Mouse (Mus musculus) adrenal gland, postnatal 10 days (tissue): Measurements from ENCODE around the gene Exoc7. TPM values are rescaled to one million over a fixed set of nuclear protein-coding genes. Genes with fewer than 3 reads are reported as not detected.

Experiments
- DNase-seq: peaks from one replicate; pipeline ENCODE4 v3.0.0; 2021; ENCODE audit warnings: mixed read lengths
- long read RNA-seq, 2 experiments: library from polyadenylated mRNA; stranded (forward); transcript quantifications; one replicate each; pipeline ENCODE4 v2.0.0; 2021
- total RNA-seq, 2 experiments: library from RNA; stranded (reverse); gene quantifications; 2 replicates each; pipeline ENCODE4 v1.2.3; 2021

Exoc7 gene
- 10 to 100 TPM; 57.0 to 70.2 TPM for total RNA-seq
- long read RNA-seq, experiment 1, transcript Exoc7-202 (18 exons, 3,205 nt): major isoform, 38 of 93 reads
- long read RNA-seq, experiment 1, partial matches to known transcripts: 36 of 93 reads
- long read RNA-seq, experiment 1, other reads (novel, unspliced or antisense): 13 of 93 reads
- long read RNA-seq, experiment 2, transcript Exoc7-202 (18 exons, 3,205 nt): major isoform, 50 of 65 reads
- long read RNA-seq, experiment 2, partial matches to known transcripts: 3 of 65 reads
- long read RNA-seq, experiment 2, other reads (novel, unspliced or antisense): 9 of 65 reads

DNA sequence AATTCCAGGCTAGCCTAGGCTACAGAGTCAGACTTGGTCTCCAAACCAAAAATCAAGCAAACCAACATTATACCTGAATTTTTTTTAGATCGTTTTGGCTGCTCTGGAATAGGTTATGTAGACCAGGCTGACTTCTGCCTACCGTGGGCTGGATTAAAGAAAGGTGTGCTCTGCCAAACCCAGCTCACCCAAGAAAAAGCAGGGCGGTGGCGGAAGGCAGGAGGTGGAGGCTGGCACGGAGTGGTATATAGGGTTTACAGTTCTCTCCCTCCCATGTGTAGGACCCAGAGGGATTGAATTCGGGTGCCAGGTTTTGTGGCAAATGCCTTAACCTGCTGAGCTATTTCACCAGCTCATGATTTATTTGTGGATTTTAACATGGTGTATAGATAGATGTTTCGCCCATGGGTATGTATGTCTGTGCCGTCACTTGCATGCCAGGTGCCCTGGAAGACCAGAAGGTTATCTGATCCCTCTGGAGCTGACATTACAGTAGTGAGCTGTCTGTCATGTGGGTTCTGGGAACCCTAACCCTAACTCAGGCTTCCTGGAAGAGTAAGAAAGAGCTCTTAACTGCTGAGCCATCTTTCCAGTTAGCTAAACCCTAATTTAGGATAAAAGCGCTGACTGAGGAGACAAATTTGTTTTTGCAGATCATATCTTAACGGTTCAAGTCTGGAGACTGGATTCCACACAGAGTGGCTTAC lies at the start of gene Exoc7:
Gene Exoc7 (minus strand): TSS at position 215 of the 707 bp plus-strand sequence.
- DNase-seq: no peak

DNA sequence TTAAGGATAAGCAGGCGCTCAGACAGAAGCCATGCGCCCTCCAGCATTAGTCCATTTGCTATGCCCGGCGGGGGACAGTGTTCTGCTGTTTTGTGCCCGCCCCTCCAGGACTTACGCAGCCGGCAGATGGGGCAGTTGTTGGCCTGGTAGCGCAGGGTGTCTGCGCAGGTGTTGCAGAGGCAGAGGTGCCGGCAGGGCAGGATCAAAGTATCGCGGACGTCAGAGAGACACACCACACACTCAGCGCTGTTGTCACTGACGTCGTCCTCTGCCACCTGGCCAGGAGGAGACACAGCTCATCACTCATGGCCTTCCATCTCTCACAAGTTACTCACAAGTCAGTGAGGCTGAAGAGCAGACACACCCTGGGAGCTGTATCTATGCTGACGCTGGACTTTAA lies 47.5 kb upstream of the Exoc7 start:
- no peak for DNase-seq

DNA sequence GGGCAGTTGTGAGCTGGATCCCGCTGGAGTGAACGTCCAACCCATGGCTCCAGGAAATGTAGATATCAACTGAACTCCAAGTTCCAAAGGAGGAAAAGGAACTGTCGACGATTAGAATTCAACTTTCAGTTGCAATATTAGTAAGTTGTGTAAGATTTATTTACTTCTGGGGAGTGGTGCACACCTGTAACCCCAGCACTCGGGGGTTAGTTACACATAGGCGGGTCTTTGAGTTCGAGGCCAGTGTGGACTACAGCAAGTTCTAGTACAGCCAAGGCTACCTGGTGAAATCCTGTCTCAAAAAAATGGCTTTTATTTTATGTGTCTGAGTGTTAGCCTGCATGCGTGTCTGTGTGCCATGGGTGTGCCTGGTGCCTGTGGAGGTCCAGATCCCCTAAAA lies 46.5 kb upstream of the Exoc7 start:
- DNase-seq: no peak

GRCm38 (mm10) chr11:116351294-116351693 lies 44.3 kb upstream of the Exoc7 start:
- DNase-seq: no peak

DNA sequence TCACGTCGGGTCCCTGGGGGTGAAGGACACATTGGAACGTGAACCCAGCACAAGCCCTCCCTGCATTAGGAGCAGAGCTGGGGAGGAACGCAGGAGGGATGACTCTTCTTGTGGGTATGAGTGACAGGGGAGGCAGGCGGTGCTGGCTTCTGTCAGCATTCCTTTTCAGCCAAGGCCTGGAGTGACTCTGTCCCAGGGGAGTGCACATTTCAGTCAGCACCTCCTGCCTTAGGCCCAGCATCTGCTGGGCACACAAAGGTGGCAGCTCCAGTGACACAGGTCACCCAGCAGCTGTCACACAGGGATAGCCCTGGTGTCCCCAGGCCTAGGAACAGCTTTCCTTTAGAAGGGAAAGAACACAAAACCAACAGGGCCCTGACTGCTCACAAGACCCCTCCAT lies 40.9 kb upstream of the Exoc7 start:
- DNase-seq: no peak

GRCm38 (mm10) chr11:116347012-116347411 lies 40.0 kb upstream of the Exoc7 start:
- DNase-seq: no peak

DNA sequence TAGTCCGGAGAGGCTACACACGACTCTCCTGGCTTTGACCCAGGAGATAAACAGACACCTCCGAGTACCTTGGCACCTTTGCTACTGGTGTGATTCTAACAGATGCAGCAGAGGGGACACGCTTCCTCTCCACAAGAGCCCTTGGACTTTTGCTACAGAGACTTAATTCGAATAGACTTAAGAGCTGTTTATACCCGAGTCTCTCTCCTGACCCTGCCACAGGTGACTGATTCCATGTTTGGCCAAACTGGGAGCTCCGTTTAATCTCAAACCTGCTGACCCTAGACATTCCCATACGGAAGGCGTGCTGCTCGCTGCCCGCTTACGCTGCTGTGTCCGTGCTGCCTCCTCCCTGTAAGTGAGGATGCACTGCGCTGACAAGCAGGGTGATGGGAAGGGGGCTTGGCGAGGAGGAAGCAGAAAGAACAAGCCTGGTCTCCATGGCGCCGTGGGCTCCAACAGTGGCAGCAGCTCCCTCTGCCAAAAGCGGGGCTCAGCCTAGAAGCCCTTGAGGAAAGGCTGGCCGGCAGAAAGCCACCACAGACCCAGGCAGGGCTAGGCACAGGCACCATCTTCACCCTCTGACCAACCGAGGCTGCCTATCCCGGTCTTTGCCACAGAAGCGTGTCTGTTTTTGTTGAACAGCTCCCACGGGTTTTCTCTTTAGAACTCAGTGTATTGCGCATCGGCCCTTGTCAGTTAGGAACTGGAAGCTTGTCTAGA lies 35.2 kb upstream of the Exoc7 start:
- DNase-seq: no peak

DNA sequence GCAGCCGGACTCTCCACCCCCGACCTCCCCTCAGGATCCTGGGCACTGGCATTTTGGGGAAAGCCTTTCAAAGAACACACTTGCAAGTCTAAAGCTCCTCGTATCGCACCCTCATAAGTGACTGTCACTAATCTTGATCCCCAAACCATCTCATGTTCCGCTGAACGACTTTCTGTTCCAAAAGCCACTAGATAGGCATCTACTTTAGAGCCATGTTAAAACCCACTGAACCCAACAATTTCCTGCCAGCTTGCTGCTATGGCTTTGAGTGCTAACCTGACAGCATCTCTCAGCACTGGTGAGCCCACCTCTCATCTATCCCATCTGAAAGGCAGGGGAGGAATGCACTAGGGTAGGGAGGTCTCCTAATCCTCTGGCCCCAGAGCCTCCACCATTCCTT lies 30.5 kb upstream of the Exoc7 start:
- DNase-seq: no peak

DNA sequence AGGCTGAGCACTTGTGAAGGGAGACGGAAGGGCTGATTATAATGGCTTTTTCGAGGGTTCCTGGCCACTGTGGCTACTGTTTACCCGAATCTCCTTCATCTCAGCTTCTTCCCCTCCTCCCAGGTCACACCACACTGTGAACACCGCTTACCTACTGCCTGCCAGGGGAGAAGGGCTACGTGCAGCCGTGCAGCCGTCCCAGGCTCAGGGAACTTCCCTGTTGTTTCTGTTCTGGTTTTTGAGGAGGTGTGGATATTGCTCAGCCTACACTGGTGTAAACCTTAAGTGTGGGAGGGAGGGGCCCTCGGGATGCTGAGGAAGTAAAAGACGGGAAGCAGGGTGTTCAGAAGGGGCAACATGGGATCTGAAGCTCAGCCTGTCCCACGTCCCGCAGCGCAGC lies 30.0 kb upstream of the Exoc7 start:
- no peak for DNase-seq

DNA sequence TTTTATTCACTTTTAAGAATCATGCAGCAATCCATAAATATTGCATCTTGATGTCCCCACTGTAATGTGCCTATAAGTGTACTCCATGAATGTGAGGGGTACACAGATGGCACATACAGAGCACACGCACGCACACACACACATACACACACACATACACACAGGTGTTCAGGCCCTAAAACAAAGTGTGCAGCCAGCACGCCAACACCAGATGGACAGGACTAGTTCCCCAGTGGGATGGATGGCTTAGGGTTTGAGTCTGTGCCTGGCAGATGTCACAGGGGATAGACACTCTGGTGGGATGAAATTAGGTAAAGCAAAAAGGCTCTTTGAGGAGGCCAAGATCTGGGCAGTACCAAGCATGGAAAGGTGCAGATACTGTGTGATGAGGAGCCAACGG lies 29.4 kb upstream of the Exoc7 start:
- DNase-seq: no peak

DNA sequence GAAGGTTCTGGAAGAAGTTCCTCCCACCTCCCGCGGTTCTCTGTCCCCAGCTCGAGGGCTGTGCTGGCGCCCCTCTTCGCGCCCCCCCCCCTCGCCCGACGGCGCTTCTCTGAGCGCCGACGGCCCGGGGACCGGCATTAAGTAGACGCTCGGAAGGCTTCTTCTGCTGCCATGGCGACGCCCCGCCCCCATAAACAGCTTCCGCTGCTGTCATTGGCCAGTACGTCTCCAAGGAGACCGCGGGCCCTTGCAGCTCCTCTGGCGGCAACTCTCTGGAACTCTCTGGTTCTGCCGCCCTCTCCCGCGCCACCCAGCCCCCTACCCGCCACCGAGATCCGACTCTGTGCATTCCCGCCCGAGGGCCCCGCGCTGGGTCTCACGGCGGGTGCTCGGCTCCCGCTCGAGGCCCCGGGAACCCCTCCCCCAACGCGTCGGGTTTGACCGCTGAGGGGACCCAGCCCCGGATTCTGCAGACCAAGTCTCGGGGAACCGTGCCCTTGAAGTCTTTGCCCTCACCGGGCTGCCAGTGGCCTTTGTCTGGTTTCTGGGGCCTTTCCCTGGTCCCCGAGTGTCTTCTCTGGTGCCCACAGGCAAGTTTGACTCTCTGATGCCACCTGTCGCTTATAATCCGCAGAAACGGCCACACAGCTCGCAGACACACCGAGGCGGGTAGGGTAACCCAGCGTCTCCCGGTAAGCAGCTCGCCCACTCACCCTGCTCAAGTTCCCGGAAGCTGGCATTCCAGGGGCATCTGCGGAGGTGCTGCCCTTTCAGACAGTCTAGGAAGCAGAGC lies 28.4 kb upstream of the Exoc7 start, which contains the start of gene Foxj1:
Gene Foxj1 (minus strand): TSS at position 156 of the 793 bp plus-strand sequence.
- DNase-seq: peak; percentile 98

- no peak for DNase-seq
These were observed 27.4 kb upstream of the Exoc7 start for GRCm38 (mm10) chr11:116334417-116334782.

GRCm38 (mm10) chr11:116333526-116334416 lies 26.7 kb upstream of the Exoc7 start:
- DNase-seq: no peak

DNA sequence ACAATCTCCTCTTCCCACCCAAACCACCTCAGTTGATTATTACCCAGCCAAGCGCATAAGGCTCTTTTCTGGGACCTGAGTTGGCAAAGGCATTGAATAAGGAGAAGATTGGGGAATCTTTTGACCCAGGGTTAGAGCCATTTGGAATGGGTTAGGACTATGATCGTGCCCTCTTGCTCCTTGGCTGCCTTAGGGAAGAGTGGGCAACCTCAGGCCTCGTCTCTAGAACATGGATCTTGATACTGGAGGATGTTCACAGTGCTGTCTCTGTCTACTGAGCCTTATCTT lies 25.9 kb upstream of the Exoc7 start:
- DNase-seq: no peak

- no peak for DNase-seq
These were observed 25.4 kb upstream of the Exoc7 start for GRCm38 (mm10) chr11:116332232-116332982.

- no peak for DNase-seq
These were observed 23.1 kb upstream of the Exoc7 start for GRCm38 (mm10) chr11:116330211-116330518.

DNA sequence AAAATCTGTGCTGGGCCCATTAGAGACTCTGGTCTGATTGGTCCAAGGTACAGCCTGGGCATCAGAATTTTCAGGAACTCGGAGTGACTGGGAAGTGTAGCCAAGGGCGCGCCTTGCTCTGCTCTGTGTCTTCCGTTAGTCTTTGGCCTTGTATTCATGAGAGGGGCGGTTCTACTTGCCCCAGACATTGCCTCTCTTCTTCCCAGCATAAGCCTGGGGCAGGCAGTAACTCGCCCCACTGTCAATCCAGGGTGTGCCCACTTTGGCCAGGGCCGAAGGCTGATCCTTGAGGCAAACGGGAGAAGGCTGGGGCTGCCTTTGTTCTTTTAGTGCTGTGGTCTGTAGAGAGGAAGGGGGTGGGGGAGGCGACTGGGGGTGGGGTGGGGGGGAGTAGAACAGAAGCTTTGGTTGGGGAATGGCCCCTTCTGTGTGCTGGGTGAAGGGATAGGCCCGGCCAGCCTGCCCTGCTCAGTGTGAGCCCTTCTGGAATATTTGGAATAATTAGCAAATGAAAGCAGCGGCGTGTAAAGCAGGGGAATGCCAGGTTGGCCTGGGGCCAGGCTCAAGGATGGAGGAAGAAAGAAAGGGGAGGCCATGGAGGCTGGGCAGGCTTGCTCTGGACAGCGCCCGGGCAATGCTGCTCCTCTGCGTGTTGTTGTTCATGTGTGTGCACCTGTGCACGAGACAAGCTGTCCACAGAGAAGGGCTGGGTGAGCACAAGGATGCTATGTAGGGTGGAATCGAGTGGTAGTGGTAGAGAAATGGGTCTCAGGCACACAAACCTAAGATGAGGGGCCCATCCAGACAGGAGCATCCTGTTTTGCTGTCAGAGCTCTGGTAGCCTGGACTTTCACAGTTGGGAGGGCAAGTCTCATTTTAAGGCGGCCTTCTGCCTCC lies 22.5 kb upstream of the Exoc7 start:
- DNase-seq: no peak

DNA sequence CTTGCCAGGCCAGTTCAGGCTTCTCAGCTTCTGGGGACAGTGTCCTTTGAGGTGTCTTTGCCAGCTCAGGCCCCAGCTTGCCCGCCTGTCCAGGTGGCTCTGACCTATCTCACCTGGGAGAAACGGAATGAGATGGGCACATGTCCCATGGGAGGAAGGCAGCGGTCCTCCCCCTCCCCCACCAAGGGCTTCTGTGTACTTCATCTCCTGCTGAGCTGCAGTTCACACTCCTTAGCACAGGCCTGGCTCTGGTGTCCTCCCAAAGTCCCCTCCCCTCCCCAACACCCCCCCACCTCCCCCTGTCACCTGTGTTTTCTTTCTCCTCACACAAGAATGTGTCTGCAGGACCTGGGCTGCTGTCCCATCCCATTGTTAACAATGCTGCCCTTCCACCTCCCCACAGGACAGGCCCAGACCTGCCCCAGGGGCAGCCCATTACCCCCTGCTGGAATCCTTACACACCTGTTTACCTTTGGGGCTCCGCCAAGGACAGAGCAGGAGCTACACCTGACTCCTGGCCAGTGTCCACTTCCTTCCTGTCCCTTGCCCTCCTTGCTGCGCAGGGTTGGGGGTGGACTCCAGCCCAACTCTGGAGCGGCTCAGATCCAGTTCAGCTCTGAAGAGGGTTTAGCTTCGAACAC lies 20.1 kb upstream of the Exoc7 start:
- DNase-seq: no peak
